Mouse (Mus musculus): ENCODE results near the gene Nf1. TPM values are rescaled to one million over a fixed set of nuclear protein-coding genes. Genes with fewer than 3 reads are reported as not detected.
A peak's percentile ranks its signal among the peaks of the same experiment; 100 is the strongest.

The Nf1 gene
- polyA plus RNA-seq, 1 experiment from 2014 or later, result 8.6 TPM

GRCm38 (mm10) chr11:79329585-79329984, 9.9 kb upstream of the Nf1 start:
- Histone ChIP-seq H3K27me3 (no peaks in the 10 kb centered on the region), H3K4me3 (no peak overlapping the region), H3K36me3 (no peaks in the 10 kb centered on the region), H3K27ac (no peak overlapping the region), H3K9ac (no peak overlapping the region), H3K9me3 (no peaks in the 10 kb centered on the region), H3K4me1 (peaks cover 2% of the 10 kb centered on the region; the same call in 1 of the 2 replicates), H3K4me2 (no peak overlapping the region)
- ATAC-seq (ENCODE audit: insufficient number of reproducible peaks, insufficient read depth, low FRiP score, low TSS enrichment, low read depth), result no peak
- WGBS, result 100% methylated on average over 1 of the region's 1 CpGs

GRCm38 (mm10) chr11:79335077-79335476, 4.4 kb upstream of the Nf1 start:
- WGBS, result 95% methylated on average over 6 of the region's 6 CpGs
- peaks cover 8% of the 10 kb centered on the region for H3K4me1 ChIP-seq
- no peaks in the 10 kb centered on the region for H3K36me3 ChIP-seq
- no peak overlapping the region for H3K4me3 ChIP-seq
- no peak overlapping the region for H3K4me2 ChIP-seq
- H3K9me3 ChIP-seq, result peaks cover 5% of the 10 kb centered on the region; the same call in 1 of the 2 replicates
- ATAC-seq (ENCODE audit: insufficient number of reproducible peaks, insufficient read depth, low FRiP score, low TSS enrichment, low read depth), result no peak
- H3K27ac ChIP-seq, result no peak overlapping the region
- no peak overlapping the region for H3K9ac ChIP-seq
- no peaks in the 10 kb centered on the region for H3K27me3 ChIP-seq

GRCm38 (mm10) chr11:79336722-79337267, 2.7 kb upstream of the Nf1 start:
- peaks cover 5% of the 10 kb centered on the region; the same call in 1 of the 2 replicates for H3K9me3 ChIP-seq

GRCm38 (mm10) chr11:79338621-79339020, 872 bp upstream of the Nf1 start:
- peaks cover 19% of the 10 kb centered on the region for H3K4me1 ChIP-seq
- H3K27ac ChIP-seq, result peak overlapping the region; percentile 93
- no peaks in the 10 kb centered on the region for H3K27me3 ChIP-seq
- peaks cover 5% of the 10 kb centered on the region; the same call in 1 of the 2 replicates for H3K9me3 ChIP-seq
- H3K4me2 ChIP-seq, result peak overlapping the region; percentile 76
- no peaks in the 10 kb centered on the region; the same call in 1 of the 2 replicates for H3K36me3 ChIP-seq
- peak overlapping the region; percentile 90 for H3K4me3 ChIP-seq
- WGBS, result 49% methylated on average over 4 of the region's 4 CpGs
- no peak for ATAC-seq (ENCODE audit: insufficient number of reproducible peaks, insufficient read depth, low FRiP score, low TSS enrichment, low read depth)
- peak overlapping the region; percentile 95 for H3K9ac ChIP-seq

More at GRCm38 (mm10) chr11:79336722-79337267, 2.7 kb upstream of the Nf1 start:
- H3K27me3 ChIP-seq, result no peaks in the 10 kb centered on the region
- H3K4me2 ChIP-seq, result no peak overlapping the region
- H3K4me3 ChIP-seq, result no peak overlapping the region
- no peaks in the 10 kb centered on the region for H3K36me3 ChIP-seq
- H3K9ac ChIP-seq, result no peak overlapping the region
- 86% methylated on average over 5 of the region's 5 CpGs for WGBS
- no peak overlapping the region for H3K27ac ChIP-seq
- ATAC-seq (ENCODE audit: insufficient number of reproducible peaks, insufficient read depth, low FRiP score, low TSS enrichment, low read depth), result no peak
- peaks cover 19% of the 10 kb centered on the region for H3K4me1 ChIP-seq

GRCm38 (mm10) chr11:79339808-79340781, 602 bp downstream of the Nf1 start:
- Histone ChIP-seq H3K4me2 (peak overlapping the region; percentile 76), H3K4me1 (peaks cover 19% of the 10 kb centered on the region), H3K27ac (peak overlapping the region; percentile 93), H3K9me3 (peaks cover 5% of the 10 kb centered on the region; the same call in 1 of the 2 replicates), H3K4me3 (peak overlapping the region; percentile 90), H3K36me3 (no peaks in the 10 kb centered on the region; the same call in 1 of the 2 replicates), H3K9ac (peak overlapping the region; percentile 95), H3K27me3 (no peaks in the 10 kb centered on the region)
- ATAC-seq (ENCODE audit: insufficient number of reproducible peaks, insufficient read depth, low FRiP score, low TSS enrichment, low read depth), result peak; percentile 68
- WGBS, result under 1% methylated on average over 42 of the region's 63 CpGs

- no peak overlapping the region for H3K4me2 ChIP-seq
- no peak overlapping the region for H3K27ac ChIP-seq
- WGBS, result 93% methylated on average over 3 of the region's 3 CpGs
- H3K9me3 ChIP-seq, result no peaks in the 10 kb centered on the region
- no peak overlapping the region for H3K4me3 ChIP-seq
- ATAC-seq (ENCODE audit: insufficient number of reproducible peaks, insufficient read depth, low FRiP score, low TSS enrichment, low read depth), result no peak
- 0 out of 2 replicates have a peak, but pooled peaks cover 5% of the 10 kb centered on the region for H3K36me3 ChIP-seq
- no peak overlapping the region for H3K9ac ChIP-seq
- no peaks in the 10 kb centered on the region for H3K27me3 ChIP-seq
- peaks cover 14% of the 10 kb centered on the region for H3K4me1 ChIP-seq
Measured at GRCm38 (mm10) chr11:79356995-79357394, 17.5 kb downstream of the Nf1 start.

- 0 out of 2 replicates have a peak, but pooled peaks cover 5% of the 10 kb centered on the region for H3K36me3 ChIP-seq
- ATAC-seq (ENCODE audit: insufficient number of reproducible peaks, insufficient read depth, low FRiP score, low TSS enrichment, low read depth), result 0 out of 2 replicates have a peak, but pooled peaks have one; percentile 56
- H3K27ac ChIP-seq, result no peak overlapping the region
- no peaks in the 10 kb centered on the region for H3K9me3 ChIP-seq
- H3K27me3 ChIP-seq, result no peaks in the 10 kb centered on the region
- H3K4me3 ChIP-seq, result no peak overlapping the region
- no peak overlapping the region for H3K9ac ChIP-seq
- H3K4me2 ChIP-seq, result no peak overlapping the region
- H3K4me1 ChIP-seq, result peaks cover 14% of the 10 kb centered on the region
- WGBS, result 85% methylated on average over 1 of the region's 1 CpGs
Measured at GRCm38 (mm10) chr11:79357397-79357796, 17.9 kb downstream of the Nf1 start.

GRCm38 (mm10) chr11:79364956-79365355, 25.5 kb downstream of the Nf1 start:
- 90% methylated on average over 3 of the region's 3 CpGs for WGBS
- Histone ChIP-seq H3K27me3 (no peaks in the 10 kb centered on the region), H3K4me1 (peaks cover 8% of the 10 kb centered on the region; the same call in 1 of the 2 replicates), H3K9me3 (no peaks in the 10 kb centered on the region), H3K9ac (no peak overlapping the region), H3K4me2 (no peak overlapping the region), H3K36me3 (no peaks in the 10 kb centered on the region), H3K4me3 (no peak overlapping the region), H3K27ac (no peak overlapping the region)
- no peak for ATAC-seq (ENCODE audit: insufficient number of reproducible peaks, insufficient read depth, low FRiP score, low TSS enrichment, low read depth)

GRCm38 (mm10) chr11:79366284-79366683, 26.8 kb downstream of the Nf1 start:
- Histone ChIP-seq H3K36me3 (peaks cover 1% of the 10 kb centered on the region; the same call in 1 of the 2 replicates), H3K4me1 (peaks cover 8% of the 10 kb centered on the region; the same call in 1 of the 2 replicates), H3K9ac (no peak overlapping the region), H3K27ac (no peak overlapping the region), H3K4me3 (no peak overlapping the region), H3K4me2 (no peak overlapping the region), H3K9me3 (no peaks in the 10 kb centered on the region), H3K27me3 (no peaks in the 10 kb centered on the region)
- 52% methylated on average over 8 of the region's 8 CpGs for WGBS
- no peak for ATAC-seq (ENCODE audit: insufficient number of reproducible peaks, insufficient read depth, low FRiP score, low TSS enrichment, low read depth)

- Histone ChIP-seq H3K9me3 (no peaks in the 10 kb centered on the region), H3K27ac (no peak overlapping the region), H3K4me3 (no peak overlapping the region), H3K4me1 (0 out of 2 replicates have a peak, but pooled peaks cover under 1% of the 10 kb centered on the region), H3K27me3 (no peaks in the 10 kb centered on the region), H3K9ac (no peak overlapping the region), H3K4me2 (no peak overlapping the region), H3K36me3 (peaks cover 9% of the 10 kb centered on the region; the same call in 1 of the 2 replicates)
- ATAC-seq (ENCODE audit: insufficient number of reproducible peaks, insufficient read depth, low FRiP score, low TSS enrichment, low read depth), result no peak
- 93% methylated on average over 4 of the region's 4 CpGs for WGBS
Measured at GRCm38 (mm10) chr11:79373031-79373430, 33.5 kb downstream of the Nf1 start.

GRCm38 (mm10) chr11:79398336-79398735, 58.8 kb downstream of the Nf1 start:
- Histone ChIP-seq H3K9ac (no peak overlapping the region), H3K4me2 (no peak overlapping the region), H3K27ac (no peak overlapping the region), H3K4me1 (no peaks in the 10 kb centered on the region), H3K27me3 (no peaks in the 10 kb centered on the region), H3K36me3 (peaks cover 46% of the 10 kb centered on the region), H3K9me3 (no peaks in the 10 kb centered on the region), H3K4me3 (no peak overlapping the region)
- no peak for ATAC-seq (ENCODE audit: insufficient number of reproducible peaks, insufficient read depth, low FRiP score, low TSS enrichment, low read depth)
- WGBS, result 73% methylated on average over 3 of the region's 3 CpGs
